Mouse (Mus musculus): ENCODE data around the gene Eif2ak3.
A peak's percentile ranks its signal among the peaks of the same experiment; 100 is the strongest.

Gene Eif2ak3

DNA sequence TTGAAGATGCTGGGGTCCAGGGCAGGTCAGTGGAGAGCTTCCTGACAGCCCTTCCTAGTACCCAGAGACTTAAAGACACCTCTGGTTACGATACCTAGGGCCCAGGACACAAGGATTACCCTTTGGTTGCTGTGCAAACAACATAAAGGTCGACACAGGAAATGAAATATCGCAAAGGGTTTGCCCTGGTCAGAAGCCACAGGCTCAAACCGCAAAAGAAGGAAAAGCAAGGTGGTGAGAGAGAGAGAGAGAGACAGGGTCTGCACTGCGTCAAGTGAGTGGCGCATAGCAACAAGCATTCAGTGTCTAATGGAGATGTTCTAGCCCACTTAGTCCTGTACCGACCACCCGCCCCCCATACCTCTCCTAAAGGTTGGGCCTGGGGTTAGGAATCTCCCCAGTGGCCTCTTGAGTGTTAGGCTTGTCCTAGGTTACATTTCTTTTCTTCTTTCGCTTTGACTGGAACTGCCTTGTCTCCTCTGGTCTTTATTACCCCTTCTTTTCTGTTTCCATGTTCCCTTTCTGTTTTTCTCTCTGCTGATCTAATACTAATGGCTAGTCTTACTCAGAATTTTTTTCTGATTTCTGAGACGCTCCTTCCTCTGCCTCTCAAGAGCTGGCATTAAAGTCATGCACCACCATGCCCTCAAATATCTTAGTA, 13.0 kb upstream of the Eif2ak3 start:
- DNase-seq (ENCODE audit: low read depth, low spot score) = no peak

DNA sequence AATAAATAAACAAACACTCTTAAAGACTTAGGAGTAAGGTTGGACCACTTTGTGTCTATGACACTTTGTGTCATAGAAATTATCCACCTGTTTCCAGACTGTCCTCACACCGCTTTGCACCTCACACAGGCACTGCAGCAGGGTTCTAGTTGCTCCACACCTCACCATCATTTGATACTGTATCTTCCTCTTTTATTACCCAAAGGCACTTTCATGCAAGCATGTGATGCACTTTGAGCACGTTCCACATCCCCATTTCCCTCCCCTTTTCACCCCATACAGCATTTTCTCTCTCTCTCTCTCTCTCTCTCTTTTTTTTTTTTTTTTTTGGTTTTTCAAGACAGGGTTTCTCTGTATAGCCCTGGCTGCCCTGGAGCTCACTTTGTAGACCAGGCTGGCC, 7.0 kb upstream of the Eif2ak3 start:
- DNase-seq (ENCODE audit: low read depth, low spot score) = no peak

DNA sequence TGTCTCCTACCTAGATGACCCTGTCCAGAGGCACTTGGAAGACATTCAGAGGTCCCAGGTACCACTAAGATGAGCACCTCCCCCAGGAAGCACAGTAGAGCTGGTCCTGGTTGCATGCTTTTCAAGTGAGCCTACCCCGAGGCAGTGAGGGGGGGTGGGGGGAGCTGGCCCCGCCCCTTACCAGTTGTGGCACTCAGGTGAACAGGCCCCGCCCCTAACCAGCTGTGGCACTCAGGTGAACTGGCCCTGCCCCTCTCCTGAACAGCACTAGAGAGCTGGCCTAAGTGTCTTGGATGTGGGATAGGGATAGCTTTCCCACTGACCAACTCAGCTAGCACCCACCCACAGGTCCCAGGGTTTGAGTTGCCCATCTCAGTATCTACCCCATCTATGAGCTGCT, 5.8 kb upstream of the Eif2ak3 start:
- DNase-seq (ENCODE audit: low read depth, low spot score) = no peak

DNA sequence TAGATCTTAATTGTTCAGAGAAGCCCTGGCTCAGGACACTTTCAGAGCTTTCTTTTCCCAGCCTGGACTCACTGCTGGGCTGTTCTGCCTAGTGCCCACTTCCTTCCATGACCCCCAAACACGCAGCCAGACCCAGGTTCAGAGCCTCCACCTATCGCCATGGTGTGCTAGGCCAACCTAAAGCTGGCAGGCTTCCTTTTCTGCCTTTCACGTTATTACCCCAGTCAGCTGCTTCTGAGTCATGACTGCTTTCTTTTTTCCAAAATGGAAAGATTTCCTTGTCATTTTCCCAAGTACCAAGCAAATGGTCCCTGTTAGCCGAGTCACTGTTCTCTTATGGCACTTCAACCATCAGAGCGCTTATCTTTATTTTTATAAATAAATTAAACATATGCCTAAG, 4.0 kb upstream of the Eif2ak3 start:
- DNase-seq (ENCODE audit: low read depth, low spot score) = no peak

DNA sequence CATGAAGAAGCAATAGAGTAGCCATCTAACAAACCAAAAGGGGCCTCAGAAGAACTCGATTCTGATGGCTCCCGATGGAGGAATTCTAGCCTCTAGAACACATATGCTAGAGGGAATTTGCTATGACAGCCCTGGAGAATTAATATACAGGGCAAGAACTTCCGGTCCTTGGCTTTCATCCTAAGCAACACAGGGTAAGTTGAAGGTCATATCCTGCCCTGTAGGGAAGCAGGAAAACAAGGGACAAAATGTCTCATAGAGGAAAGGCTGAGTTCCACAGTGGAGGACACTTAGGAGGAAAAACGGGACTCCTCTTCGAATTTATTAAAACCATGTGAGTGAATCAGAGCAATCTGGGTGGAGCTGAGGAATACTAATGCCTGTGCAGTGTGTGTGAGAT, 1.3 kb upstream of the Eif2ak3 start:
- DNase-seq (ENCODE audit: low read depth, low spot score) = no peak

DNA sequence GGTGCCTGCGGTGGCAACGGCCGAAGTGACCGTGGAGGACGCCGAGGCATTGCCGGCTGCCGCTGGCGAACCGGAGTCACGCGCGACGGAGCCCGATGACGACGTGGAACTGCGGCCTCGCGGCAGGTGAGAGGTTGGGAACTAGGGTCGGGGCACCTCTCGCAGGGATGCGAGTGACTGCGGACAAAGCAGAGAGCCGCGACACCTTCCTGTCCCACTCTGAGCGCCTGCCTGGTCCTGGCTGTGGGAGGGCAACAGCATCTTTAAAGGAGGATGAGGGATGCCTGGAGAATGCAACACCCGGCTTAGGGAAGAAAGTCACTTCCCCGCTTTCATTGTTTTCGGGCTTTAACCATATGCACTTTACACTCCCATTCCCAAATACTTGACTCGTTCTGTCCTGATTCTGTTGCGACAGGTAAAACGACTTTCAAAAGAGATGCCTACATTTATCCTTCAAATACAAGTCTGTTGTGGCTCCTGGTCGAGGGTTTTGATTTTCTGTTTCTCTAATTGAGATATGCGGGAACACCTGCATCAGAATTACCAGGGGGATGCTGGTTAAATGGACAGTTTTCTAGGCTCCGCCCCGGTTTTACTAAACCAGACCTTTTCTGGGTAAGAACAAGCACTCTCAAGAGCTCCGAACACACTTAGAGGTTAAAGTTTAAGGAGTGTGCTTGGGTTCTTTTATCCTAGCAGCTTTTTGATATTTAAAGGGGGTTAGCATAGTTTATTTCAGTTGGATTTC, 756 bp downstream of the Eif2ak3 start:
- peak; percentile 50 for DNase-seq (ENCODE audit: low read depth, low spot score)

DNA sequence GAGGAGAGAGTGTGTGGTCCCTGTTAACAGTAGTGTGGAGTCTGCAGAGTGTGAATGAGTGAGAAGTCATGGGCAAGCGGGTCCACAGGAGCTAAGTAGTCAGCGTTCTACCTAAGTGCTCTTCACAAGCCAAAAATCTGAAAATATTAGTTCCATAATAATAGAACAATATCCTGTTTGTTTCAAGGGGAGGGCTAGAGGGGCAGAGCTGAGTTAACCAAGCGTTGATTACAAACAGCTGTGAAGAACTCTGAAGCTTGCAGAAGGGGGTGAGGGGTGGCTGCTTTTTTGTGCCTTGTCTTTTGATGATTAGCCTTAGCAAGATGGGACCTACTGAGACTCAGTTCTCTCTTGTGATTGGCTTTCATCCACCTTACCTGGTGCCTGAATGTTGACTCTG, 3.1 kb downstream of the Eif2ak3 start:
- no peak for DNase-seq (ENCODE audit: low read depth, low spot score)

DNA sequence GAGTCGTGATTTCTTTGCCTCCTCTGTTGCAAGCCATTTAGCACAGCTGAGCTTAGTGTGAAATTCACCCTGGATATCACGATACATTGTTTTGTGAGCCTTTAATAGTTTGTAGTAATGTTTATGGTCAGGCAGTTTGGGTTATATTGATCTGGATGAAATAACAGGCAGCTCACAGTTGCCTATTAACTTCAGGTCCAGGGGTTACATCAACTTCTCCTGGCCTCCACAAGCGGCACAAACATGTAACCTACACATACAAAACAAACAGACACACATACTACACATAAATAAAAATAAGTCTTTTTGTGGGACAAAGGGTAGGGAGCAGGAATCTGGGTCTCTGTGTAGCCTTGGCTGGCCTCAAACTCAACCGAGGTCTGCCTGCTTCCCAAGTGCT, 9.1 kb downstream of the Eif2ak3 start:
- no peak for DNase-seq (ENCODE audit: low read depth, low spot score)

DNA sequence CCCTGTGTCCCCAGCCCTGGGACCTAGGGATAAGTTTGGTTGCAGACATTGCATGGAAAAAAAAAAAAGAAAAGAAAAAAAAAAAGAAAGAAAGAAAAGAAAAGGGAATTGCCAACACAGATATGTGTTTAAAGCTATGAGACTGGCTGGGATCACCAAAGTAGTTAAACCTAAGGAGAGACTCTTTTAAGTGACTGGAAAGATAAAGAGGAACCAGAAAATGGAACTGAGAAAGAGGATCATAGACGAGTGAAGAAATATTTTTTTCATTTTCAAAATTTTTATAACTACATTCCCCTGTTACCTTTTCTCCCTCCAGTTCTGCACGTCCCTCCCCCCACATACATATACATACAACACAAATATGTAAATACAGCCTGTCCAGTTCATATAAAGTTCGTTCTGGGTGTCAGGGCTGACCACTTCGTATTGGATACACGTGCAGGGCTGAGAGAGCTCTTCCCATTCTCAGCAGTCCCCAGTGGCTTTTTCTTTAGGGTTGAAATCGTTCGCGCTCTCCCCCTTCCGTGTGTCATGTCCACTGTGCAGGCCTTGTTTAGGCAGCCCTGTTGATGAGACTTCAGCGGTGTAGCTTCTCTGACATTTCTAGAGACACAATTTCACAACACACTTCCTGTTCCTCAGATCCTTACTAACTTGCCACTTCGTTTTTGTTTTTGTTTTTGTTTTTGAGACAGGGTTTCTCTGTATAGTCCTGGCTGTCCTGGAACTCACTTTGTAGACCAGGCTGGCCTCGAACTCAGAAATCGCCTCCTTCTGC, 11.4 kb downstream of the Eif2ak3 start:
- DNase-seq (ENCODE audit: low read depth, low spot score) = no peak

DNA sequence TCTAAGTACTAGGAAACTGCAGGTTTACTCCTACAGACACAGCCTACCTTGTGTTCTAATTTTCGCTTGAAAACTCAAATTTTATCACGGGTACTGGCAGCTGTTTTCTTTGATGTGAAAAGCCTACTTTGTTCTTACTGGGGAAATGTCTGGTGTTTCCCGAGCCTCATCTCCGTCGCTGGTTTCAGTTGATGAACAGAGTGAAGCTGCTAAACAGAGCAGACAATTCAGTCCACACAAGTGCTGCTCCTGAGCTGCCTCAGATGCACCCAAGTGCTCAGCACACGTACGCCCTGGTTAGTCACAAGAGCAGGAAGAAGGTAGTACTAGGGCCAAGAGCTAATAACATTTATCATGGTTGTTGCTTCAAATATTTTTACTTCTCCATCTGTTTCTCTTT, 18.4 kb downstream of the Eif2ak3 start:
- peak; percentile 46 for DNase-seq (ENCODE audit: low read depth, low spot score)

DNA sequence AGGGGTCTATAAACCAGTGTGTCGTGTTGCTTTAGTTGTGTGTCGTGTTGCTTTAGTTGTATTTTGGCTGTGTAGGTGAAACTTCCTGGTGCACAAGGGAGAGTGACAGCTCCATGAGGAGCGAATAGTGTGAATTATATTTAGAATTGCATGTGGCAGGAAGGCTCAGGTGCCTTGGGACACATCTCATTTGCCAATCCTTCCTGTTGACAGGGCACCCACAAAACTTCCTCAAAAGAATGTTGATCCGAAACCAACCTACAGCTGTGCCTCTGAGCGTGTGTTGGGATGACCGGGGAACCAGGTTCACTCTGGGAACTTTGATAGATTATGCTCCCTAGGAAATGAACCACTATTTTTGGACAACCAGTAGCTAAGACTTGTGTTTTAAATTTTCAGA, 20.0 kb downstream of the Eif2ak3 start:
- no peak for DNase-seq (ENCODE audit: low read depth, low spot score)

DNA sequence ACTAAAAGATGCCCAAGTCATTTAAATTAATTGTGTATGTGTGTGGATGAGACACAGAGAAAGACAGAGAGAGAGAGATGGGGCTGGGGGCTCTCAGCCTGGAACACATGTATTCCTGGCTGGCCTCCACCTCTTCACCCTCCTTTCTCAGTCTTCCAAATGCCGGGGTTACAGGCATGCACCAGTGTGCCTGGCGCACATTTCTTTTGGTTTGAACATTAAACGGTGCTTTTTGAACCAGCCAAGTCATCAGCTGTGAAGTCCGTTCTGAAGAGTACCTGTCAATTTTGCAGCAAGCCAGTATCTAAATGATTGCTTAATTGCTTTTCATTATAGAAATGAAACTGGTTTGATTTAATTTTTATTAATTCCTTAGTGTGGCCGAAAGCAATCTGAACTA, 22.4 kb downstream of the Eif2ak3 start:
- no peak for DNase-seq (ENCODE audit: low read depth, low spot score)

DNA sequence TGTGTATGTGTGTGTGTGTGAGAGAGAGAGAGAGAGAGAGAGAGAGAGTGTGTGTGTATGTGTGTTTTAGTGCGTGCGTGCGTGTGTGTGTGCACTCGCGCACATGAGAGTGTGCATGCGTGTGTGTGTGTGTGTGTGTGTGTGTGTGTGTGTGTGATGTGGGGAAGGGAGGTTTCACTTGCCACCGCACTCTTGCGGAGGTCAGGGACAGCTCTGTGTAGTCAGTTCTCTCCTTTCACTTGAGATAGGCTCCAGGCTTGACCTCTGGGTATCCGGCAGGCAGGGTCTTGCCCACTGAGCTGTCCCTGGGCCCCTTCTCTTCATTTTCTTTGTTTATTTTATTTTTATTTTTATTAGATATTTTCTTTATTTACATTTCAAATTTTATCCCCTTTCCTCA, 23.0 kb downstream of the Eif2ak3 start:
- DNase-seq (ENCODE audit: low read depth, low spot score) = no peak

DNA sequence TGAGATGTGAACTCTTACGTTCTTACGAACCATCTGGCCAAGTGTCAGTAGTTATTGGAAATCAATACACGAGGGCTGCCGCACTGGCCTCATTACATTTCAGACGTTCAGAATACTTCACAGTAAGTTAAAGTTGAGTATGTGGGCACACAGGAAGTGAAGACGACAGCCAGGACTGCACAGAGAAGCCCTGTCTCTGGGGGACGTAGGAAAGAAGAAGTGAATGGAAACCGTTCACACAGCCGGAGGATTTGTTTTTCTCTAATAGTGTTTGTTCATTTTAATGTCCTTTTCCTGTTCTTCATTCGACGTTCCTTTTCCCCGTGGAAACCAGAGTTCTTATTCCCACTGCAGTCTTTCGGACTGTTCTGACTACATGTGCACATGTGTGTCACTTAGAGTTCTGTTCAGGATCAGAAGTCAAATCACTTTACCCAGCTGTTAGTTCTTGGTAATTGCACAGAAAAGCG, 27.2 kb downstream of the Eif2ak3 start:
- DNase-seq (ENCODE audit: low read depth, low spot score) = no peak

DNA sequence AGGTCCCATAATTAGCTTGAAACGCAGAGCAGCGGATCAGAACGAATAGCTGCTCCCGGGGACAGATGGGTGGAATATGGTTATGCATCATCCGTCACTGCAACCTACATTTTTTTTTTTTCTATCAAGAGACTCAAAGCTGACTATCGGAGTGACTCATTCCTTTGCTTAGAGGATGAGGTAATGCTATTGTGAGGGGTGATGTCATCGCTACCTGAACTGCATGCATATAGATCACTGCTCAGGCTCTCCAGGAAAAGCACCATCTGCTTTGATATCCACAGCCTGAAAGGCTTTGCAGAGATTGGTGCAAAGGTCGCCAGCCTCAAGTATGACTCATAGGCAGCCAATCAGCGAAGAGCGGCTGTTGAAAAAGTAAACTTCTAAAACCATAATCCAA, 27.8 kb downstream of the Eif2ak3 start:
- DNase-seq (ENCODE audit: low read depth, low spot score) = peak; percentile 97

DNA sequence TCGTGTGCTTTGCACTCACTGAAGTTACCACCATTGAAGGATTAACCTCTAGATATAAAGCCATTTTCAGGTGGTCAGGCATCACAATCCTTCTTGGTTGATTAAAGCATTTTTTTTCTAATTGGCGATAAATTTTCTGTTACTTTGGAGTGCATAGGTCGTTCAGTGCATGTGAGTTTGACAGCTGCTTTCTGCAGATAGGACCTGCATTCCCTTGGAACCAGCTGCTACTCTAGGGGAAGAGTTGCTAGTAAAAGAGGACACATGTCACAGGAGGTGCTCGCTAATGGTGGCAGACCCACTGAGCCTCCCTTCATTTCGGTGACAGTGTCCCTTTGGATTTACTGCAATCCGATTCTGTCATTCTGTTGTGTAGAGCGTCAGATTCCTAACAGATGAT, 28.3 kb downstream of the Eif2ak3 start:
- no peak for DNase-seq (ENCODE audit: low read depth, low spot score)

DNA sequence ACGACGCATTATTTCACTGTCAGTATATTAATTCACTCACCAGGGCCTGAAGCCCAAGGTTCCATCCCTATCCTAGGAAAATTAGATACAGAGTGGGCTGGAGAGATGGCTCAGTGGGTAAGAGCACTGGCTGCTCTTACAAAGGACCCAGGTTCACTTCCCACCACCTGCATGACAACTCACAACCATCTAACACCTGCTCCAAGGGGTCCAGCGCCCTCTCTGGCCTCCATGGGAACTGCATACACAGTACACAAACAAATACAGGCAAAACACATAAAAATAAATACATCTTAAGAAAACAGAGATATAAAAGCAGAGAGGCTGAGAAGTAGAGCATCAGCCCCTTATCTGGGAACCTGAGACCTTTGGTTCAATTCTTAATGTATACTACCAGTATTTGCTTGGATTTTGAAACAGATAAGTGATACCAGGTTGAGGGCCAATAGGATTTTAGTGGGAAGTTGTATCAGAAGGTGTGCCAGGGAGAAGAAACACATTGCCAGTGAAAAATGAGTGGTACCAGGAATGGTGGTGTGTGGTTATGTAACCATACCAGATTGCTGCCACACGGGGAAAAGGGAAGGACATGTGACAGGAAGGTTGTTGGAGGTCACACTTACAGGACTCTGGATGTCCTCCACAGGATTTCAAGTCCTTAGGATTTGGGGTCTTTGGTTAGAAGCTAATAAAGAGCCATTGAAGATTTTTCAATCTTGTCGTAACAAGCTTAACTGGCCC, 29.9 kb downstream of the Eif2ak3 start:
- DNase-seq (ENCODE audit: low read depth, low spot score) = no peak

DNA sequence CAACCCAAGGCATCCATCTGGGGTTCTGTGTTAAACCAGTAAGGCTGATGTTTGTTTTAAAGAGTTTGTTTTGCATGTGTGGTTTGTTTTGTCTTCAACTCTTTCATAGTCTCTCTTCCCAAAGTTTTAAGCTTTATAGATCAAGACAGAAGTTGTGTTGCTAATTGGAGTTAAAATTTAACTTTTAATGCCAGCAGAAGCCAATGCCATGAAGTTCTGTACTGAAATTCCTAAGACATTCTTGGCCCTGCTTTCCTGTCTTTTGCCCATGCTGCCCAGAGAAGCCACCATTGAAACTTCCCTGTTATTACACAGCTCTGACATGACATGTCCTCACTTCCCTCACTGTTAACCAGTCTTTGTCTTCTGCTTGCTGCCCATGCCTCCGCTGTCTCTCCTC, 30.7 kb downstream of the Eif2ak3 start:
- DNase-seq (ENCODE audit: low read depth, low spot score) = no peak

DNA sequence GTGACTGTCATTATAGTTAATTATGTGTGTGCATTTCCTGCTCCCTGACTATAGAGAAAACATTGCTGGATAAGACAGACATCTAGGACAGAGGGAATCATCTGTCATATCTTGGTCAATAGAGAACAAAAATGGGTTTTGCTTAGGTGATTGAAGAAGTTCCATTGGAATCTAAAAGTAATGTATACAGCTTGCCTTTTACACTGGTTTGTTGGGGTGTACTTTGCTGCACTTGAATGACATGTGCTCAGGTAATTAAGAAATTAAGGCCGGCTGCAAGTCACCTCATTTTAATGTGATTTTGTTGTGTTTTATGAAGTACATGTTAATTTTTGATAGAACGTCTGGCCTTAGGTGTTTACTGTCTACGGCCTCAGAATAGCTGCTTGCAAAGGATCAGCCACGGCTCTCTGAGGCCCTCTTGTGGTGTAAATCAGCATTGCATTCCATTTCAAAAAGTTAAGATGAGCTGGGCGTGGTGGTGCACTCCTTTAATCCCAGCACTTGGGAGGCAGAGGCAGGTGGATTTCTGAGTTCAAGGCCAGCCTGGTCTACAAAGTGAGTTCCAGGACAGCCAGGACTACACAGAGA, 36.5 kb downstream of the Eif2ak3 start:
- DNase-seq (ENCODE audit: low read depth, low spot score) = peak; percentile 88

DNA sequence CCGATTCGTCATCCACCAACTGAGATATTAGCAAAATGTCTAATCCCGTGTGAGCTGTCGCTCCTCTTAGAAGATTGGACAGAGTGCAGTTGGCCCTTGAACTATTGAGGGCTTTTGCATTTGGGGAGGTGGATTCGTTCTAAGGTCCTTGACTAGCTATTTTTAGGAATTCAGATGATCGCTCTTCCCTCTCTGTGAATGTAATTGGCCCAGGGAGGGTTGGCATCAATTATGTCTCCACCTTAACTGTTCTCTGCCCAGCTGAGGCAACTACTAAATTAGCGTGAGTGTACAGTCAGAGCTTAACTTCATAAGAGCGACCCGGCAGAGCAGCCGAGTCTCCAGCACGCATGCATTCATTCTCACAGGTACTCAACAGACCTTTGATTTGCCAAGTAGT, 43.7 kb downstream of the Eif2ak3 start:
- DNase-seq (ENCODE audit: low read depth, low spot score) = no peak

DNA sequence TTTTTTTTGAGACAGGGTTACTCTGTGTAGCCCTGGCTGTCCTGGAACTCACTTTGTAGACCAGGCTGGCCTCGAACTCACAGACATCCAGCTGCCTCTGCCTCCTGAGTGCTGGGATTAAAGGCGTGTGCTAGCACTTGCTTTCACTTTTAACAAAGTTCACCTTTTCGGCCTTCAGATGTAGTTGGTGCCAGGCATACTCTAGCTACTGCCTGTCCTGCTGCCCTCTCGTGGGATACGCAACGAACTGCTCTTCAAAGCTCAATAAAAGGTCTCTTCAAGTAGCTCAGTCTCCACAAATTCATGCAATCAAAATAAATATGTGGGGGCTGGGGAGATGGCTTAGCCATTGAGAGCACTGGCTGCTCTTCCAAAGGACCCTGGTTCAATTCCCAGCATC, 53.9 kb downstream of the Eif2ak3 start:
- no peak for DNase-seq (ENCODE audit: low read depth, low spot score)

DNA sequence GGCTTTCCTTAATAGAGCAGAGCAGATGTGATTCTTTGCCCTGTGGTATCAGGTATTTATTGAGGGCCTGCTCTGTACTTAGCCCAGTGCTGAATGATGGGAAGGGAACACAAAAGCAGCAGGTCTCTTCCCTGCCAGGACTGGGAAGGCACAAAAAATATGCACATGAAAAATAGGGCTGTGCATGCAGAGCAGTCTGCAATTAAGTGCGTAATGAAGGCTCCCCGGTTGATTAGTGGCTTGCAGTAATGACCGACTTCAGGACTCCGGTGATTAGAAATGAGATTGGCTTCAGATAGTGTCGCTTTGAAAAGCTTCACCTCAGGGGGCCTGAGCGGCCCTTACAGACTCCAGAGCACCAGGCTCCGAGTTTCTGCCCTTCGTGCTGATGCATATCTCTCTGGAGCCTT, 55.3 kb downstream of the Eif2ak3 start:
- DNase-seq (ENCODE audit: low read depth, low spot score) = peak; percentile 12
